Mouse (Mus musculus): Measurements from ENCODE around the gene Lrrc8b.

DNA sequence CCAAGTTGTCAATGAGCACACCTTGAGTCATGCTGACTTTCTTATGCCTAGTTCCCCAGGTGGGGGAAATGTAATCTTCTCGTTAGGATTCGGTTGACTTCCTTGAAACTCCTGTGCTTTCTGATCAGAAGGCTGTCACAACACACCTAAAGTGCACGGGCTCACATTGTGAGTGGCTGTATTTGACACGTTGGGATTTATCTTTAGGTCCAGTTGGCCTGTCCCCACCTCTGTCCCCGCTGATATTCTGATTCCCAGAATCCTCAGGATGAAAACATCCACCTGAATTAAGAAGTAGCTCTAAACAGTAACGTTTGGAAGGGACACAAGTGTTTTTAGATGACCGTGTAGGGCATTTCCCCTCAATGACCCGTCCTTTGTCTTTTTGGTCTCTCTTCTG lies 1.6 kb downstream of the Lrrc8b start:
- TF ChIP-seq CTCF (IDR thresholded peaks at IDR 0.05; ENCODE audit: low read depth, low read length) (no peak), GATA1 (IDR thresholded peaks at IDR 0.05; ENCODE audit: borderline replicate concordance, low read length) (no peak), POLR2AphosphoS5 (IDR thresholded peaks at IDR 0.05; ENCODE audit: insufficient replicate concordance, low read depth, low read length) (no peak)

All from G1E (cell line).